Mouse (Mus musculus) forebrain, embryonic 12.5 days (tissue): ENCODE measurements around the gene Sema6c. TPM values are rescaled to one million over a fixed set of nuclear protein-coding genes. Genes with fewer than 3 reads are reported as not detected.
"Not testable (repeated sequence)": the region's sequence is repeated elsewhere in the genome, so short reads cannot be mapped to it uniquely, and the experiment has no call there.

Source experiments
- ATAC-seq: fragments of 200-750 bp; cut with Nextera tagmentation; 2 replicates; pipeline ENCODE4 v1.8.0; 2017; ENCODE audit warnings: moderate TSS enrichment; ENCODE audit not compliant: low FRiP score
- H3K27ac ChIP-seq: fragments of 300-500 bp; sonication (generic); 2 replicates; pipeline ENCODE4 v1.5.1; 2016; ENCODE audit warnings: mild to moderate bottlenecking
- H3K27me3 ChIP-seq: fragments of 300-500 bp; sonication (generic); 2 replicates; pipeline ENCODE4 v1.6.1; 2016; ENCODE audit warnings: mild to moderate bottlenecking
- H3K36me3 ChIP-seq: fragments of 300-500 bp; sonication (generic); replicated peaks from 2 replicates; pipeline ENCODE4 v1.6.1; 2016; ENCODE audit warnings: mild to moderate bottlenecking
- H3K4me1 ChIP-seq: fragments of 300-500 bp; sonication (generic); 2 replicates; pipeline ENCODE4 v1.6.1; 2016
- H3K4me2 ChIP-seq: fragments of 300-500 bp; sonication (generic); 2 replicates; pipeline ENCODE4 v1.6.1; 2016; ENCODE audit warnings: mild to moderate bottlenecking, moderate library complexity
- H3K4me3 ChIP-seq: fragments of 300-500 bp; sonication (generic); replicated peaks from 2 replicates; pipeline ENCODE4 v1.5.1; 2016; ENCODE audit warnings: mild to moderate bottlenecking
- H3K9ac ChIP-seq: fragments of 300-500 bp; sonication (generic); 2 replicates; pipeline ENCODE4 v1.6.1; 2016; ENCODE audit warnings: mild to moderate bottlenecking
- H3K9me3 ChIP-seq: fragments of 300-500 bp; sonication (generic); 2 replicates; pipeline ENCODE4 v1.6.1; 2016
- WGBS: fragments of 180-500 bp; shearing (Covaris S2); methylation state at CpG from one replicate; pipeline ENCODE4 v1.1.7; 2016; 5-methylcytosine and 5-hydroxymethylcytosine counted together
- polyA plus RNA-seq: library from polyadenylated mRNA; unstranded; fragments of >200 nt; fragmentation: Nextera tagmentation; extraction: Ambion mirVana; gene quantifications from 2 replicates; pipeline ENCODE4 v1.2.1, GENCODE M21; 2016

Gene Sema6c
- 31.2 and 34.5 TPM in 2 replicates for polyA plus RNA-seq

GRCm38 (mm10) chr3:95159987-95160963, at the start of gene Sema6c:
Gene Sema6c (plus strand): TSS chr3:95160457.
- Histone ChIP-seq H3K9me3 (no peaks in the 10 kb centered on the region), H3K4me3 (peak within 1 kb of the TSS; percentile 78), H3K27ac (peak within 1 kb of the TSS; percentile 80), H3K9ac (peak within 1 kb of the TSS; percentile 86), H3K27me3 (peaks cover 16% of the 10 kb centered on the region), H3K4me2 (peak within 1 kb of the TSS; percentile 72), H3K4me1 (peaks cover 43% of the 10 kb centered on the region), H3K36me3 (peaks cover 8% of the 10 kb centered on the region; the same call in 1 of the 2 replicates)
- WGBS = under 1% methylated on average over 66 of the region's 66 CpGs
- peak; percentile 97 for ATAC-seq

- peak; percentile 80 for ATAC-seq
- WGBS = 1% methylated on average over 53 of the region's 54 CpGs
- H3K27me3 ChIP-seq = no peaks in the 10 kb centered on the region
- peak within 1 kb of the TSS; percentile 46 for H3K4me2 ChIP-seq
- peak within 1 kb of the TSS; percentile 74 for H3K4me3 ChIP-seq
- H3K27ac ChIP-seq = peak within 1 kb of the TSS; percentile 99
- H3K4me1 ChIP-seq = peaks cover 11% of the 10 kb centered on the region
- peaks cover 17% of the 10 kb centered on the region for H3K36me3 ChIP-seq
- no peaks in the 10 kb centered on the region for H3K9me3 ChIP-seq
- H3K9ac ChIP-seq = peak within 1 kb of the TSS; percentile 82
These were observed 49.1 kb upstream of the Sema6c start, which contains the start of gene Vps72 for GRCm38 (mm10) chr3:95110911-95111726. Gene Vps72 (plus strand): TSS chr3:95111022.

- WGBS = 91% methylated on average over 1 of the region's 1 CpGs
- no peaks in the 10 kb centered on the region for H3K9me3 ChIP-seq
- peaks cover 11% of the 10 kb centered on the region for H3K4me1 ChIP-seq
- H3K4me2 ChIP-seq = peak overlapping the region; percentile 46
- no peak for ATAC-seq
- H3K9ac ChIP-seq = no peak overlapping the region
- H3K4me3 ChIP-seq = no peak overlapping the region; the same call in 1 of the 2 replicates
- no peak overlapping the region for H3K27ac ChIP-seq
- H3K27me3 ChIP-seq = no peaks in the 10 kb centered on the region
- peaks cover 28% of the 10 kb centered on the region for H3K36me3 ChIP-seq
These were observed 47.5 kb upstream of the Sema6c start for GRCm38 (mm10) chr3:95112760-95113159.

GRCm38 (mm10) chr3:95117751-95118150, 42.5 kb upstream of the Sema6c start:
- WGBS = 93% methylated on average over 2 of the region's 2 CpGs

GRCm38 (mm10) chr3:95121580-95121979, 38.7 kb upstream of the Sema6c start:
- Histone ChIP-seq H3K27me3 (no peaks in the 10 kb centered on the region), H3K4me2 (no peak overlapping the region), H3K9ac (no peak overlapping the region), H3K36me3 (peaks cover 60% of the 10 kb centered on the region), H3K4me1 (peaks cover 5% of the 10 kb centered on the region; the same call in 1 of the 2 replicates), H3K9me3 (no peaks in the 10 kb centered on the region), H3K4me3 (no peak overlapping the region), H3K27ac (no peak overlapping the region)
- WGBS = 89% methylated on average over 6 of the region's 6 CpGs
- ATAC-seq = no peak

More at GRCm38 (mm10) chr3:95117751-95118150, 42.5 kb upstream of the Sema6c start:
- no peak overlapping the region for H3K9ac ChIP-seq
- no peaks in the 10 kb centered on the region for H3K27me3 ChIP-seq
- no peak overlapping the region for H3K4me3 ChIP-seq
- H3K9me3 ChIP-seq = no peaks in the 10 kb centered on the region
- no peak for ATAC-seq
- H3K4me1 ChIP-seq = peaks cover 2% of the 10 kb centered on the region
- H3K36me3 ChIP-seq = peaks cover 73% of the 10 kb centered on the region
- no peak overlapping the region for H3K4me2 ChIP-seq
- no peak overlapping the region for H3K27ac ChIP-seq

DNA sequence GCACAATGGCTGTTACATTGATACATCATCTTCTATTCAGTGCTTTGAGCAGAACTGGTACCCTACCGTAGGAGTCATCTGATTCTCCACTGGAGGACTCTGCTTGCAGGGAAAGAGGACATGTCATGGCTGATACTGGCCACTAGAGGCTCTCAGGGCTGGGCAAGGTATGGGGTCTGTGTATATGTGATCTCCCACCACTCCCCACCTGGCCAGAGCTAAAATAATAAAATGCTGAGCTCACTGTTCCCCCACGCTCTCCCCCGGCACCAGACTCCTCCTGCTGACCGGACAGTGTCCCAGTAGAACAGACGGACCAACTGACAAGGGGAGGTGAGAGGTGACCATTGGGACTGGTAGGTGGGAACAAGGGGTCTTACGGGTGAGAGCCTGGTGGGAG, 36.0 kb upstream of the Sema6c start, which contains the start of gene Tmod4:
Gene Tmod4, plus strand, starts transcription at position 231 of the 400 bp plus-strand sequence.
- no peak within 1 kb of the TSS for H3K9ac ChIP-seq
- 0 out of 2 replicates have a peak within 1 kb of the TSS, but pooled peaks have one; percentile 31 for H3K27ac ChIP-seq
- H3K4me3 ChIP-seq = no peak within 1 kb of the TSS
- WGBS = 61% methylated on average over 6 of the region's 6 CpGs
- peak; percentile 37; the same call in 1 of the 2 replicates for ATAC-seq
- H3K36me3 ChIP-seq = peaks cover 49% of the 10 kb centered on the region
- no peak within 1 kb of the TSS for H3K4me2 ChIP-seq
- H3K4me1 ChIP-seq = peaks cover 5% of the 10 kb centered on the region; the same call in 1 of the 2 replicates
- H3K27me3 ChIP-seq = no peaks in the 10 kb centered on the region
- H3K9me3 ChIP-seq = no peaks in the 10 kb centered on the region

- no peaks in the 10 kb centered on the region for H3K27me3 ChIP-seq
- H3K4me3 ChIP-seq = no peak overlapping the region
- H3K9ac ChIP-seq = no peak overlapping the region
- H3K4me2 ChIP-seq = no peak overlapping the region
- peaks cover 48% of the 10 kb centered on the region for H3K36me3 ChIP-seq
- peaks cover 5% of the 10 kb centered on the region; the same call in 1 of the 2 replicates for H3K4me1 ChIP-seq
- ATAC-seq = no peak
- H3K9me3 ChIP-seq = no peaks in the 10 kb centered on the region
- WGBS = 46% methylated on average over 5 of the region's 5 CpGs
- 0 out of 2 replicates have a peak overlapping the region, but pooled peaks have one; percentile 31 for H3K27ac ChIP-seq
These were observed 35.3 kb upstream of the Sema6c start for GRCm38 (mm10) chr3:95124972-95125371.

DNA sequence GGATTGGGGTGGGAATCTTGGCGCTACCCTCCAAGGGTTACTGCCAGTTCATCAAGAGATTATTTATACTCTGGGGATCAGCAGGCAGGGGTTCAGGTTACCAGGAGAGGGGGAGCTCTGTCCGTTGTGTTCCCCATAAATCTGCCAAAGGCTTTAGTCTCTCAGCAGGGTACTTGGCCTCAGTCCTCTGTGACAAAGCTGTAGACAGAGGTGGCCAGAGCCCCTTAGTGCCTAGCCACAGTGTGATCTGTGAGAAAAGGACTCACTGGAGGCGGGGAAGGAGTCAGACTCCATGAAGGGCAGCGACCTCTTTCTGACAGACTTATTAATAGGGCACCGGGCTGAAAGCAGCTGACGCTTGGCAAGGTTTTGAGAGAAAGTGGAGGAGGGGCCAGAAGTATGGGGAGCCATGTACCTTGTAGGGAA, 31.0 kb upstream of the Sema6c start:
- Histone ChIP-seq H3K36me3 (peaks cover 30% of the 10 kb centered on the region), H3K9me3 (no peaks in the 10 kb centered on the region), H3K9ac (no peak overlapping the region; the same call in 1 of the 2 replicates), H3K4me3 (no peak overlapping the region), H3K4me1 (peaks cover 11% of the 10 kb centered on the region), H3K27me3 (no peaks in the 10 kb centered on the region), H3K27ac (no peak overlapping the region), H3K4me2 (no peak overlapping the region)
- ATAC-seq = no peak
- WGBS = 63% methylated on average over 6 of the region's 6 CpGs

- H3K4me3 ChIP-seq = no peak overlapping the region
- H3K36me3 ChIP-seq = peaks cover 30% of the 10 kb centered on the region
- no peaks in the 10 kb centered on the region for H3K9me3 ChIP-seq
- peaks cover 10% of the 10 kb centered on the region for H3K4me1 ChIP-seq
- no peaks in the 10 kb centered on the region for H3K27me3 ChIP-seq
- no peak overlapping the region for H3K9ac ChIP-seq
- 92% methylated on average over 5 of the region's 5 CpGs for WGBS
- no peak overlapping the region for H3K4me2 ChIP-seq
- no peak overlapping the region for H3K27ac ChIP-seq
- ATAC-seq = no peak
These were observed 30.2 kb upstream of the Sema6c start for GRCm38 (mm10) chr3:95130081-95130480.

- not testable (repeated sequence) for H3K27ac ChIP-seq, ATAC-seq, H3K4me3 ChIP-seq, H3K9ac ChIP-seq, H3K9me3 ChIP-seq, H3K27me3 ChIP-seq, H3K4me2 ChIP-seq
- Histone ChIP-seq H3K4me1 (peaks cover 16% of the 10 kb centered on the region), H3K36me3 (peaks cover 30% of the 10 kb centered on the region)
- WGBS = 82% methylated on average over 2 of the region's 2 CpGs
These were observed 27.9 kb upstream of the Sema6c start for GRCm38 (mm10) chr3:95132389-95132788.

GRCm38 (mm10) chr3:95133176-95133575, 27.1 kb upstream of the Sema6c start:
- Histone ChIP-seq H3K27me3 (no peaks in the 10 kb centered on the region), H3K36me3 (peaks cover 31% of the 10 kb centered on the region), H3K4me2 (peak overlapping the region; percentile 78), H3K9me3 (no peaks in the 10 kb centered on the region), H3K9ac (peak overlapping the region; percentile 80), H3K4me1 (peaks cover 16% of the 10 kb centered on the region), H3K27ac (peak overlapping the region; percentile 73; the same call in 1 of the 2 replicates), H3K4me3 (peak overlapping the region; percentile 57)
- peak; percentile 10; the same call in 1 of the 2 replicates for ATAC-seq
- WGBS = 59% methylated on average over 11 of the region's 11 CpGs
